Mouse (Mus musculus) mesoderm, embryonic 11.5 days (tissue): ENCODE results near the gene Map1s.
"Not testable (repeated sequence)": the region's sequence is repeated elsewhere in the genome, so short reads cannot be mapped to it uniquely, and the experiment has no call there.

Experiments used
- DNase-seq: peaks from one replicate; pipeline ENCODE4 v3.0.0-alpha.2; 2012; ENCODE audit warnings: low read depth, low spot score

Gene Map1s

DNA sequence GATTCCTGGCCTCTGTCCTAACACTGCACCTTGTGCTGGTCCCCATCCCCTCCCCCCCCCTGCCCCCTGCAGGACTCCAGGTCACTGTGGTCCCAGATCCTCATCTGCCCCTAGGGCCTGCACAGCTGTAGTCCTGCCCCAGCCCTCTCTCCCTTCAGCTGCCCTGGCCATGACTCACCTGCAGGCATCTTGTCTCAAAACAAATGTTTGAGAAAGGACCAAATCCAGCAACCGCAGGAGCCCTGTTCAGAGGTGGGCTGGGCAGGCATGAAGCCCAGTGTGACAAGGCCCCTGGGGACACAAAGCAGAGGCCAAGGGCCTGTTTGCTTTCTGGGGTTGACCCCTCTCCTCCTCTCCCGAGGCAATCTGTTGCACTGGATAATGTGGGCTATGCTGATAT lies 27.6 kb upstream of the Map1s start:
- no peak for DNase-seq

- no peak for DNase-seq
These were observed 26.2 kb upstream of the Map1s start for GRCm38 (mm10) chr8:70879500-70879899.

DNA sequence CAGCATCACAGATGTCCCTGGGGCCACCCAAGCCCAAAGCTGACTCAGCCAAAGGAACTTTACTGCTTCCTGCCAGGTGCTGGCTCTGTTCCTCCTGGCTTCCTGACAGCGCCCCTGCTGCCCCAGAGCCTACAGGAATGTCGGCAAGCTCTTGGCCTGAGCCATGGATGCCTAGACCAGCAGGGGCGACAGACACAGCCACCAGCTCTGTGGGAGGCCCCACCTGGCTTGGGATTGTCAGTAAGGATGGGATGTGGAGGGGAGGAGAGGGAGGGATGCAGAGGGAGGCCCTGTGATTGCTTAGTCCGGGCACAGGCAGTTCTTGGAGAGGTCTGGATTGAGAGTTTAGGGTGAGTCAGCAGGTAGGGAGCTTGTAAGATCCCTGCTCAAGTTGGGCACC lies 25.6 kb upstream of the Map1s start:
- DNase-seq, result no peak

DNA sequence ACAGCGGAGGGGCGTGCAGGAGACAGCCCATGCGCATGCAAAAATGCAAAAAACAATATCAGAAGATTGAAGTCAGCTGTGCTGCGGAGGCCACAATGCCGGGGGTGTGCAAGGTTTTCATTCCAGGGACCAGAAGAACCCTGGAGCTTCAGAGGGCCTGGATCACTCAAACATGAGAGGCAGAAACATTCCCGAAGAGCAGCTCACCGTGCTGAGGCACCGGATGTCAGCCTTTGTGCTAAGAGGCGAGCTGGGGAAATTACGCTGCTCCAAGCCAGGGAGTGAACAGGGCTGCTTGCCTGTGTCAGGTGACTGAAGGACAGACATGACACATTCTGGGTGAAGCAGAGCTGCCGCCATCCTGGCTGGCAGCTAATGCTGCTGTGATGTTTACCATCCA lies 25.2 kb upstream of the Map1s start:
- no peak for DNase-seq

- no peak for DNase-seq
These were observed 21.5 kb upstream of the Map1s start for GRCm38 (mm10) chr8:70884186-70884585.

DNA sequence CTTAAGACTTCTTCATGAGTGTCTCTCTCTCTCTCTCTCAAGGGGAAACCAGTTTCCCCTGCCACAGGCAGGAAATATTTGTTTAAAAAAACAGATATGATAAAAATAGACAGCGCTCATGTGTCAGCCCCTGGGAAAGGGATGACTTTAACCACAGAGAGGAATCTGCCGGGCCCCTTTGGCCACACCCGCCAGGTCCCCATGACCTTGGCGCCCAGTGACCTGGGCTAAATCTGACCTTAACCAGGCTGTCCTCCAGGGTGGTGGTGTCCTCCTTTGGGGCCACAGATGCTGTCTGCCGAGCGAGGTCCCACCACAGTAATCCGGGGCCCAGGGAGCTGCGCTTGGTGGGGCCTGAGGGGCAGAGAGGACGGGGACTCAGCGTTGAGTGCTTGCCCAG lies 21.0 kb upstream of the Map1s start:
- no peak for DNase-seq

DNA sequence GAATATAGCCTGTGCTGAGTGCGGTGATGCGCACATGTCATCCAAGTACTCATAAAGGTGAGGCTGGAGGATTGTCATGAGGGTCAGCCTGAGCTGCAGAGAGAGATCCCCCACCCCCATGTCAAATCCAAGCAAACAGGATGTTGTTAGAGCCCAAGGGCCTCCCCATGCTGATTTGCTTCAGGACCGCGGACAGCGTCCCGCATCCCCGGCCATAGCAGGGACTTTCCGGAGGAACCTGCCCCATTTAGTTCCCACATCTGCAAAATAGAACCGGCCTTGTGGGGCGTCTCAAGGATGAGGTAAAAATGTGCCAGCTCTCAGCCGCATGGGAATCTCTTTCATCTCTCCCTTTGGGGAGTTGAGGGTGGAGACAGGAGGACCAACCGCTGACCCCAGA lies 20.1 kb upstream of the Map1s start:
- DNase-seq, result peak; percentile 76

- DNase-seq, result no peak
These were observed 18.1 kb upstream of the Map1s start for GRCm38 (mm10) chr8:70887669-70888068.

- DNase-seq, result no peak
These were observed 15.1 kb upstream of the Map1s start for GRCm38 (mm10) chr8:70890656-70891055.

DNA sequence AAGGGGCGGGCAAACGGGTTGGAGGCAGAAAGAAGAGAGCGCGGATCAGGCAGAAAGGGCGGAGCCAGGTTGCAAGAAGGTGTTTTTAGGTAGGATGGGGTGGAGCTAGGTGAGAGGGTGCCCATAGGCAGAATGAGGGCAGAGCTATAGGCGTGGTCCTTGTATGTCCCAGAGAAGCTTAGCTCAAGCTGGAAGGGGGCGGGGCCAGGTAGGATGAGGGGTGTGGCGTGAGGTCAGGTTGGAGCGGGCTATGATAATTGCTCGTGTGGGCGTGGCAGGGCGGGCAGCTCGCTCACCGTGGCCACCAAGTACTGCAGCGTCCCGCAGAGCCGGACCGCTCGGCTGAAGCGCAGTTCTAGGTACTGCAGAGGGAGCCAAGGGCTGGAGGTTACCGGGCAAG lies 14.4 kb upstream of the Map1s start:
- no peak for DNase-seq

DNA sequence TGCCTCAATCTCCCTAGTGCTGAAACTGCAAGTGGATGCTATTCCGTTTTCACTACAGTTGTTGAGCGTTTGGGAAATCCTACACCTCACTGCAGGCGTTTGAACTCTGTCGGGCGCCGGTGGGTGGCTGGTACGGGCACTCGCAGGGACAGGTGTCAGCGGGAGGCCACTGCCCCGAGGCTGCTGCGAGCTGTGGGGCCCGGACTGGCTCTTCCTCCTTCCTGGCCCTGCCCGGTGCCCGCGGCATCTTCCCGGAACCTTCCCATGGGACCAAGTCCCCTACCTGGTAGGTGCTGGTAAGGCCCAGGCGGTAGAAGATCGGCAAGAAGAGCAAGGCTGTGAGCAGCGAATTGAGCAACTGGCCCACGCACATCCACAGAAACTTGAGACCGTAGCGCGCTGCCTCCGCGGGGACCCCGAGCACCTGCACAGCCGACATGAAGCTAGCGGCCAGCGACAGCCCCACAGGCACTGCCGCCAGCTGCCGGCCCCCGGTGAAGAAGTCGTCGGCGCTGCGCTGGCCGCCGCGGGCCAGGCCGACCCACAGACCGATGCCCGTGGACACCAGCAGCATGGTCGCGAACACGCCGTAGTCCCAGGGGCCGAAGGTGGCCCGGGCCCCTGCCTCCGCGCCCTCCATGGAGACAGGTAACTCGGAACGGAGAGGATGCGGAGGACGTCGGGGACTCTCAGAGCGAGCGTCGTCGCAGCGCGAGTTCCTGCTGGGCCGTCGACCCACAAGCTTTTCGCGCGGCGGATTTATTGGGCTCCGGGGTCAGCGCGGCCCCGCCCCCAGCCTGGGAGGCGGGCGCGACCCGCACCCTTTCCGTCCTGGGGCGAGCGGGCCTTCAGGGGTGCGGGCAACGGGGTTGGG lies 13.5 kb upstream of the Map1s start, which contains the start of gene Slc5a5:
Gene Slc5a5, minus strand, starts transcription at position 736 of the 874 bp plus-strand sequence.
- DNase-seq, result no peak

DNA sequence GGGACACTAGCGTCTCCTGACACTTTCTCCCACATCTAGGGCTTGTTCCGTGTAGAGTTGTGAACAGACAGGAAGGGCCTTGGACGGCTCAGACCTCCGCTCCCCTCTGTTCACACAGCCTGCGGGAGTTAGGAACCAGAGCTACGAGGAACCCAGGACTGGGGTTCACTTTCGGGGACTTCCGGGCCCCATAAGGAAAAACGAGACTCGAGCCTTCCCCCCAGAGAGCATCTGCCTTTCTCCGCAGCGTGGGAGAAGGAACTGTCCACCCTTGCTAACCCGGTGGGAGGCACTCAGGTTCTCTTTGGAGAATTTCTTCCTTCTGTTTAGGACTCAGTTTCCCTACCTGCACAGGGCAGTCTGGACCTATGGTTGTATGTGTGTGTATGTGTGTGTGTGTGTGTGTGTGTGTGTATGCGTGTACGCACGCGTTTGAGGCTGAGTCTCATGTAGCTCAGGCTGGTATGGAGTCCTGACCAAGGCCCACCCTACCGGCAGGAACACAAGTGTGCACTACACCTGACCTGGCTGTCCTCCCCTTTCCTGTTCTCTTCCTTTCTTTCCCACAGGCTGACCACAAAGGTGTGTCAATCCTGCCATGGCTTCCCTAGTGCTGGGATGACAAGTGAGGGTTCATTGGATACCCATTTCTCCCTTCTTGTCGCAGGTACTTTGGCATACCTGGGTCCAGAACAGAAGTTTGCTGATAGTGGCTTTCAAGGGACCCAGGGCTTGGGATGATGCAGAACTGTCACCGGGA lies 12.7 kb upstream of the Map1s start:
- no peak for DNase-seq

DNA sequence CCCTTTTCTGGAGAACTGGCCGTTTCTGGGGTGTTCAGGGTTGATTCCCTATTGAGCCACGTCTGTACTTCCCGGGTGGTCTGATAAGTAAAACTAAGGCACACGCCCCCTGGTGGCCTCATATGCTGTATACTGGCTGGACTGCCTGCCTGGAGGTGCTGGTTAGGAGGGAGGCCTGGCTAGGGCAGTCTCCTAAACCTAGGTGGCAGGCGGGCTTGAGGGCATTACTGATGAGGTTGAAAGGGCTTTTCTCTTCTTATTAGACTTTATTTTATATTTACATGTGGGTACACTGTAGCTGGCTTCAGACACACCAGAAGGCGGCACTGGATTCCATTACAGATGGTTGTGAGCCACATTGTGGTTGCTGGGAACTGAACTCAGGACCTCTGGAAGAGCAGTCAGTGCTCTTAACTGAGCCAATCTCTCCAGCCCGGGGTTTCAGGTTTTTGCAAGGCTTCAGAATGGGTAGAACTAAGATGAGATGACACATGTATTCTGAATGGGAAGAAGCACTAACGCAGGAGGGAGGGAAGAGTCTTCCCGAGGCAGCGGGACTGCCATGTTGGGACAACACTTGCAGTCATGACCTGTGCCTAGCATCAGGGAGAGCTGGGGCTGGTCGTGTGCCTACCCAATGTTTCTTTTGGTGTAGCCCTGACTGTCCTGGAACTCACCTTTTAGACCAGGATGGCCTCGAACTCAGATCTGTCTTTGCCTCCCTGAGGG lies 11.9 kb upstream of the Map1s start:
- DNase-seq, result peak; percentile 92

DNA sequence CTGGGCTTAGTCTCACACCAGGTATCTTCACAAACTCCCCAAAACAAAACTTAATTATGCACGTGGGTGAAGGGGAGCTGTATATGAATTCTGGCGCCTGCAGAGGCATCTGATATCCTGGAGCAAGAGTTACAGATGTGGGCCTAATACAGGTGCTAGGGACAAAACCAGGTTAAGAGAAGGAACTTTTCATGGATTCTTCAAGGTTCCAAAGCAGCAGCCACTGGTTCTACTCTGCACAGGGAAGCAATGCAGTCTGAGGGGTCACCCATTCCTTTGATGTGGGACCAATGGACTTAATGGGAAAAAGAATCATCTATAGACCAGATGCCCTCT lies 11.4 kb upstream of the Map1s start:
- DNase-seq, result no peak

GRCm38 (mm10) chr8:70894771-70895545 lies 10.8 kb upstream of the Map1s start:
- no peak for DNase-seq

DNA sequence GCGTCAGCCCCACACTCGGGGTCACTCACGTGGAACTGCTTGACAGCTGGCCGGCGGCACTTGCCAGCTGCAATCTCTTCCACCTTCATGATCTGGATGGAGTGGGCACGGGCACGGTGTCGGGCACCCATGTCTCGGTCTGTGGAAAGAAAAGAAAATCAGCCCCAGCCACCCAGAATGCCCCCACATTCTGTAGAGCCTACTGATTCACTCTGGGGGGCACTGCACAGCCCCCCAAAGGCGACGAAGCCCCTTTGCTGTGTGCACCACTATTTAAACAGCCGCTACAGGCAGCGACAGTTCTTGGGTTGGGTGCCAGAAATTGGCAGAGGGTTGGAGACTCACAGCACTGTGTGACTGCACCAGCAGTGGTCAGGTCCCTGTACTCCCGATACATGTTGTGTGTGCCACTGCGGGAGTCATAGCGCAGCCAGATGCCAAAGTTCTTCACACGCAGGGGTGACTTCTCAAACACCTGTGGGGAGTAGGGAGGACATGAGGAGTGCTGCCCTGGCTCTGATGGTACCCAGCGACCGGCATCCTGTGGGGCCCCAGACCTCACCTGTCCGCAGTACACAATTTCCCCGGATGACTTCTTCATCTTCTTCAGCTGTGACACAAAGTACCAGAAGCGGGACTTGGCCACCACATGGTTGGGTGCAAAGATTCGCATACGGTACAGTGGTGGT lies 10.0 kb upstream of the Map1s start:
- DNase-seq, result not testable (repeated sequence)

- no peak for DNase-seq
These were observed 9.3 kb upstream of the Map1s start for GRCm38 (mm10) chr8:70896316-70897020.

- DNase-seq, result peak; percentile 98
These were observed 8.6 kb upstream of the Map1s start, which contains the start of gene Rpl18a for GRCm38 (mm10) chr8:70897021-70897680. Rpl18a (minus strand) TSS chr8:70897412.

GRCm38 (mm10) chr8:70897681-70898413 lies 7.9 kb upstream of the Map1s start:
- peak; percentile 85 for DNase-seq
